Mouse (Mus musculus) stomach, embryonic 15.5 days (tissue): ENCODE measurements around the gene Cblc. TPM values are rescaled to one million over a fixed set of nuclear protein-coding genes. Genes with fewer than 3 reads are reported as not detected.
A peak's percentile ranks its signal among the peaks of the same experiment; 100 is the strongest.

Experiments used
- ATAC-seq: fragments of 200-750 bp; cut with Nextera tagmentation; 2 replicates; pipeline ENCODE4 v1.8.0; 2017; ENCODE audit warnings: low read depth, moderate number of reproducible peaks, moderate TSS enrichment; ENCODE audit not compliant: insufficient read depth, low FRiP score
- H3K27ac ChIP-seq: fragments of 300-500 bp; sonication (generic); 2 replicates; pipeline ENCODE4 v1.5.1; 2015; ENCODE audit warnings: mild to moderate bottlenecking, inconsistent platforms
- H3K27me3 ChIP-seq: fragments of 300-500 bp; sonication (generic); replicated peaks from 2 replicates; pipeline ENCODE4 v1.6.1; 2015; ENCODE audit warnings: inconsistent platforms
- H3K36me3 ChIP-seq: fragments of 300-500 bp; sonication (generic); 2 replicates; pipeline ENCODE4 v1.6.1; 2015; ENCODE audit warnings: inconsistent platforms
- H3K4me1 ChIP-seq: fragments of 300-500 bp; sonication (generic); 2 replicates; pipeline ENCODE4 v1.6.1; 2015; ENCODE audit warnings: inconsistent platforms
- H3K4me2 ChIP-seq: fragments of 300-500 bp; sonication (generic); 2 replicates; pipeline ENCODE4 v1.6.1; 2015; ENCODE audit warnings: mild to moderate bottlenecking, inconsistent platforms
- H3K4me3 ChIP-seq: fragments of 300-500 bp; sonication (generic); replicated peaks from 2 replicates; pipeline ENCODE4 v1.5.1; 2015; ENCODE audit warnings: inconsistent platforms
- H3K9ac ChIP-seq: fragments of 300-500 bp; sonication (generic); 2 replicates; pipeline ENCODE4 v1.6.1; 2015; ENCODE audit warnings: inconsistent platforms
- H3K9me3 ChIP-seq: fragments of 300-500 bp; sonication (generic); 2 replicates; pipeline ENCODE4 v1.6.1; 2016; ENCODE audit warnings: inconsistent platforms
- WGBS: fragments of 180-500 bp; shearing (Covaris S2); methylation state at CpG from one replicate; pipeline ENCODE4 v1.1.7; 2015; 5-methylcytosine and 5-hydroxymethylcytosine counted together
- polyA plus RNA-seq: library from polyadenylated mRNA; unstranded; fragments of >200 nt; fragmentation: Nextera tagmentation; extraction: Ambion mirVana; gene quantifications from 2 replicates; pipeline ENCODE4 v1.2.1, GENCODE M21; 2015

Cblc gene
- polyA plus RNA-seq, 1 experiment from 2014 or later, result 24.6 TPM

GRCm38 (mm10) chr7:19829694-19830093 lies 33.1 kb upstream of the Cblc start:
- H3K27me3 ChIP-seq, result no peaks in the 10 kb centered on the region
- WGBS, result 75% methylated on average over 3 of the region's 3 CpGs
- no peak overlapping the region for H3K4me2 ChIP-seq
- no peak overlapping the region for H3K9ac ChIP-seq
- peaks cover 30% of the 10 kb centered on the region for H3K4me1 ChIP-seq
- no peak overlapping the region for H3K27ac ChIP-seq
- no peaks in the 10 kb centered on the region for H3K36me3 ChIP-seq
- no peak overlapping the region for H3K4me3 ChIP-seq
- no peaks in the 10 kb centered on the region for H3K9me3 ChIP-seq
- ATAC-seq, result no peak

- Histone ChIP-seq H3K27me3 (no peaks in the 10 kb centered on the region), H3K27ac (0 out of 2 replicates have a peak overlapping the region, but pooled peaks have one; percentile 19), H3K4me1 (peaks cover 53% of the 10 kb centered on the region), H3K4me2 (no peak overlapping the region), H3K9ac (no peak overlapping the region), H3K36me3 (no peaks in the 10 kb centered on the region), H3K9me3 (no peaks in the 10 kb centered on the region), H3K4me3 (no peak overlapping the region)
- WGBS, result 37% methylated on average over 6 of the region's 6 CpGs
- ATAC-seq, result no peak
Observed at GRCm38 (mm10) chr7:19826756-19827155, 30.1 kb upstream of the Cblc start.

- ATAC-seq, result peak; percentile 89
- Histone ChIP-seq H3K4me1 (peaks cover 40% of the 10 kb centered on the region), H3K36me3 (no peaks in the 10 kb centered on the region), H3K9me3 (no peaks in the 10 kb centered on the region), H3K4me2 (peak overlapping the region; percentile 94), H3K27ac (peak overlapping the region; percentile 94), H3K4me3 (peak overlapping the region; percentile 9; the same call in 1 of the 2 replicates), H3K9ac (no peak overlapping the region), H3K27me3 (no peaks in the 10 kb centered on the region)
- WGBS, result 19% methylated on average over 26 of the region's 26 CpGs
Observed at GRCm38 (mm10) chr7:19824182-19824973, 27.8 kb upstream of the Cblc start.

- 0 out of 2 replicates have a peak overlapping the region, but pooled peaks have one; percentile 13 for H3K9ac ChIP-seq
- no peaks in the 10 kb centered on the region for H3K36me3 ChIP-seq
- H3K9me3 ChIP-seq, result no peaks in the 10 kb centered on the region
- peak overlapping the region; percentile 94 for H3K4me2 ChIP-seq
- no peak overlapping the region for H3K4me3 ChIP-seq
- ATAC-seq, result no peak; the same call in 1 of the 2 replicates
- WGBS, result 22% methylated on average over 16 of the region's 16 CpGs
- peak overlapping the region; percentile 94 for H3K27ac ChIP-seq
- H3K27me3 ChIP-seq, result no peaks in the 10 kb centered on the region
- peaks cover 45% of the 10 kb centered on the region for H3K4me1 ChIP-seq
Observed at GRCm38 (mm10) chr7:19823256-19824181, 26.9 kb upstream of the Cblc start.

DNA sequence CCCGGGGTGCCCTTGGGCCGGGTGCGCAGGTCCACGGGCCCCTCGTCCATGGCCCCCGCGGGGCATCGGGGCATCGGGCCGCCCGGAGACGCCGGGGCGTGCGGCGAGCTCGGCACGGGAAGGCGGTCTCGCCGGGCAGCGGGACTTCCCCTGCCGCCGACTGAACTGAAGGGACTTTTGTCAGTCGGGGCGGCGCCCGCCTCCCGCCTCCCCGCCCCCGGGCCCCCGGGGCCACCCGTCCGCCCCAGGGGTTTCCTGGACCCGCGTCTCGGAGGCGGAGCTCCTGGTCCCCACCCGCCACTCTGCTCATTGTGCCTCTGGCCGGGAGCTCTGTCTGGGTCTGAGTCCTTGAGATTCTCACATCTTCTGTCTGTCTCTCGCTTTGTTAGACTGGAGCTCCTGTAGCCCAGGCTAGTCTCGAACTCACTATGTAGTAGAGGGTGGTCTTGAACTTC lies 26.0 kb upstream of the Cblc start, which contains the start of gene Bcl3:
Gene Bcl3, minus strand, starts transcription at position 167 of the 455 bp plus-strand sequence.
- peak within 1 kb of the TSS; percentile 56 for H3K4me3 ChIP-seq
- H3K36me3 ChIP-seq, result no peaks in the 10 kb centered on the region
- peak within 1 kb of the TSS; percentile 94 for H3K4me2 ChIP-seq
- H3K27me3 ChIP-seq, result no peaks in the 10 kb centered on the region
- H3K9me3 ChIP-seq, result no peaks in the 10 kb centered on the region
- WGBS, result 2% methylated on average over 36 of the region's 42 CpGs
- peak within 1 kb of the TSS; percentile 62 for H3K9ac ChIP-seq
- ATAC-seq, result no peak
- H3K4me1 ChIP-seq, result peaks cover 53% of the 10 kb centered on the region
- H3K27ac ChIP-seq, result peak within 1 kb of the TSS; percentile 94

- H3K4me3 ChIP-seq, result peak overlapping the region; percentile 56
- ATAC-seq, result no peak
- H3K4me1 ChIP-seq, result peaks cover 56% of the 10 kb centered on the region
- no peaks in the 10 kb centered on the region for H3K36me3 ChIP-seq
- peak overlapping the region; percentile 94 for H3K27ac ChIP-seq
- 7% methylated on average over 20 of the region's 20 CpGs for WGBS
- no peaks in the 10 kb centered on the region for H3K9me3 ChIP-seq
- H3K9ac ChIP-seq, result peak overlapping the region; percentile 62
- H3K4me2 ChIP-seq, result peak overlapping the region; percentile 94
- no peaks in the 10 kb centered on the region for H3K27me3 ChIP-seq
Observed at GRCm38 (mm10) chr7:19822193-19822592, 25.6 kb upstream of the Cblc start.

GRCm38 (mm10) chr7:19821633-19822032 lies 25.0 kb upstream of the Cblc start:
- Histone ChIP-seq H3K4me1 (peaks cover 58% of the 10 kb centered on the region), H3K36me3 (no peaks in the 10 kb centered on the region), H3K4me3 (peak overlapping the region; percentile 56), H3K4me2 (peak overlapping the region; percentile 94), H3K9ac (no peak overlapping the region; the same call in 1 of the 2 replicates), H3K27ac (no peak overlapping the region; the same call in 1 of the 2 replicates), H3K27me3 (no peaks in the 10 kb centered on the region), H3K9me3 (no peaks in the 10 kb centered on the region)
- ATAC-seq, result no peak
- WGBS, result 79% methylated on average over 7 of the region's 7 CpGs

GRCm38 (mm10) chr7:19820347-19821048 lies 23.9 kb upstream of the Cblc start:
- Histone ChIP-seq H3K9ac (no peak overlapping the region), H3K36me3 (no peaks in the 10 kb centered on the region), H3K4me3 (no peak overlapping the region), H3K4me2 (no peak overlapping the region), H3K9me3 (no peaks in the 10 kb centered on the region), H3K27ac (no peak overlapping the region), H3K4me1 (peaks cover 68% of the 10 kb centered on the region), H3K27me3 (no peaks in the 10 kb centered on the region)
- WGBS, result 80% methylated on average over 3 of the region's 3 CpGs
- ATAC-seq, result no peak

- no peaks in the 10 kb centered on the region for H3K36me3 ChIP-seq
- peaks cover 56% of the 10 kb centered on the region for H3K4me1 ChIP-seq
- WGBS, result 80% methylated on average over 7 of the region's 7 CpGs
- no peaks in the 10 kb centered on the region for H3K9me3 ChIP-seq
- no peak overlapping the region for H3K4me3 ChIP-seq
- 0 out of 2 replicates have a peak overlapping the region, but pooled peaks have one; percentile 11 for H3K27ac ChIP-seq
- no peak overlapping the region for H3K9ac ChIP-seq
- no peak for ATAC-seq
- no peak overlapping the region for H3K4me2 ChIP-seq
- no peaks in the 10 kb centered on the region for H3K27me3 ChIP-seq
Observed at GRCm38 (mm10) chr7:19818875-19819274, 22.3 kb upstream of the Cblc start.

GRCm38 (mm10) chr7:19818440-19818839 lies 21.8 kb upstream of the Cblc start:
- 59% methylated on average over 5 of the region's 5 CpGs for WGBS
- 0 out of 2 replicates have a peak overlapping the region, but pooled peaks have one; percentile 75 for H3K4me2 ChIP-seq
- H3K4me1 ChIP-seq, result peaks cover 52% of the 10 kb centered on the region
- H3K36me3 ChIP-seq, result no peaks in the 10 kb centered on the region
- no peaks in the 10 kb centered on the region for H3K27me3 ChIP-seq
- H3K4me3 ChIP-seq, result no peak overlapping the region
- no peak for ATAC-seq
- no peak overlapping the region for H3K9ac ChIP-seq
- H3K9me3 ChIP-seq, result no peaks in the 10 kb centered on the region
- peak overlapping the region; percentile 90; the same call in 1 of the 2 replicates for H3K27ac ChIP-seq
